Mouse (Mus musculus): ENCODE measurements around the gene Ces2c. TPM values are rescaled to one million over a fixed set of nuclear protein-coding genes. Genes with fewer than 3 reads are reported as not detected.
"Not testable (repeated sequence)": the region's sequence is repeated elsewhere in the genome, so short reads cannot be mapped to it uniquely, and the experiment has no call there.

The Ces2c gene
- polyA plus RNA-seq, 1 experiment from 2014 or later, result not detected

DNA sequence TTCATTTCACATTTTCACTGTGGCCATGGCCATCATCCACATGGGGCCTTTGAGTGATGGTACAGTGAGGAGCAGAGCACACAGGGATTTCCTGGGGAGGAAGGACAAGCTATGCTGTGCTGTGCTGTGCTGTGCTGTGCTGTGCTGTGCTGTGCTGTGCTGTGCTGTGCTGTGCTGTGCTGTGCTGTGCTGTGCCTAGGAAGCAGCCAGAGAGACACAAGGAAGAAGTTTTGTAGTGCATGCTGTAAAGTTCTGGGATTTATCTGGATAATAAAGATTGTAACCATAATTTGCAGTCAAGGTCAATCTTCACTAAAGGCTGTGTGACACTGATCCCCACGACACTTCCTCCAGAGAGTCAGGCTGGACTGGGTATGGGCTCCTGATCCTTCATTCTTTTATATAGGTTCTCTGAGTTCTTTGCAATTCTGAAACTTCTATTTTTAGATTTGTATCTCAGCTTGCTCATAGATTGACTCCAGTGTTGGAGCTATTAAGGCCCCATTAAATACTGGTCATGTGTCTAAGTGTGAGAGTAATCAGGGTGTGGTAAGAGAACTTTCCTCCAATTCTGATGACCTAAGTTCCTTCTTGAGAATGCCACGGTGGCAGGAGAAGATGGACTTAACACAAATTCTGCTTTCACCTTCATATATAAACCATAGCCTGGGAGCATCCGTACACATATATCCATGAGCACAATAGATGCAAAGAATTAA lies 5.3 kb upstream of the Ces2c start:
- Histone ChIP-seq H3K9ac (replicated peaks; ENCODE audit: low read length) (no peak overlapping the region), H3K4me2 (ENCODE audit: low read length) (no peak overlapping the region), H3K4me1 (ENCODE audit: control insufficient read depth, insufficient read depth, low read length) (no peaks in the 10 kb centered on the region), H3K4me3 (replicated peaks; ENCODE audit: low read depth, low read length) (no peak overlapping the region), H3K27ac (replicated peaks; ENCODE audit: low read depth, low read length) (no peak overlapping the region), H3K36me3 (ENCODE audit: control insufficient read depth, insufficient read depth, low read length) (no peaks in the 10 kb centered on the region), H3K27me3 (ENCODE audit: control insufficient read depth, insufficient read depth, low read length) (no peaks in the 10 kb centered on the region), H3K9me3 (ENCODE audit: control insufficient read depth, low read length) (no peaks in the 10 kb centered on the region)
- 83% methylated on average over 3 of the region's 3 CpGs for WGBS
- ATAC-seq (ENCODE audit: low FRiP score, low TSS enrichment) (no peak), DNase-seq (no peak)

DNA sequence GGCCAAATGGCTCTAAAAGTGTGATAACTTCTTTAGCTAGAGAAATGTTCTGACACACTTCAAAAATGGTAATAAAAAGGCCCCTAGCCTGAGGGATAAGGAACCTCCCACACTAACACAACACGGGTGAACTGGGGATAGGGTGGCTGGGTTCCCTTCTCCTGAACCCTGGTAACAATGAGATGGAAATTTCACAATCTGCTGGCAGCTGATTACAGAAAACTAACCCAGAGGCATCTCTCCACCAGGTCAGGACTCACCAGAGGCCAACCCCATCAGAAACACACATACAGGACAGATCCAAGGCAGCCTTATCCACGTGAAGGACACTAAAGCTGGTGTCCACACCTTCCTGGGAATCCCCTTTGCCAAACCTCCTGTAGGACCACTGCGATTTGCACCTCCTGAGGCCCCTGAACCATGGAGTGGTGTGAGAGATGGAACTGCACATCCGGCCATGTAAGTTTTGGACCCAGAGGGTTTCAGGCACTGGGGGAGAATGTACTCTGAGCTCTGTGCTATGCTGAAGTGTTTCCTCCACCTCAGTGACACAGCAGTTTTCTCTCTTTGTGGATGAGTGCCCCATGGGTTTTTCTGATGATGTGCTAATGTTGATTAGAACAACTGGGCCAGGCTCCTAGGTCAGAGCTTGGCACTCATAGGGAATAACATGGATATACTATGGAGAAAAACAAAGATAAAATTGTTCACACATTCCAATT lies 1.0 kb downstream of the Ces2c start:
- Histone ChIP-seq H3K4me1 (ENCODE audit: control insufficient read depth, insufficient read depth, low read length) (no peaks in the 10 kb centered on the region), H3K36me3 (ENCODE audit: control insufficient read depth, insufficient read depth, low read length) (no peaks in the 10 kb centered on the region), H3K4me3 (replicated peaks; ENCODE audit: low read depth, low read length) (no peak overlapping the region), H3K27me3 (ENCODE audit: control insufficient read depth, insufficient read depth, low read length) (no peaks in the 10 kb centered on the region), H3K4me2 (ENCODE audit: low read length) (no peak overlapping the region), H3K9ac (replicated peaks; ENCODE audit: low read length) (no peak overlapping the region), H3K27ac (replicated peaks; ENCODE audit: low read depth, low read length) (no peak overlapping the region), H3K9me3 (ENCODE audit: control insufficient read depth, low read length) (no peaks in the 10 kb centered on the region)
- 74% methylated on average over 4 of the region's 4 CpGs for WGBS
- no peak for ATAC-seq (ENCODE audit: low FRiP score, low TSS enrichment)
- DNase-seq, result no peak

GRCm38 (mm10) chr8:104866844-104867531 lies 20.1 kb downstream of the Ces2c start:
- DNase-seq; H3K9ac ChIP-seq (replicated peaks; ENCODE audit: low read length); H3K27me3 ChIP-seq (ENCODE audit: control insufficient read depth, insufficient read depth, low read length); H3K9me3 ChIP-seq (ENCODE audit: control insufficient read depth, low read length); H3K4me2 ChIP-seq (ENCODE audit: low read length); H3K4me1 ChIP-seq (ENCODE audit: control insufficient read depth, insufficient read depth, low read length); ATAC-seq (ENCODE audit: low FRiP score, low TSS enrichment); H3K36me3 ChIP-seq (ENCODE audit: control insufficient read depth, insufficient read depth, low read length); H3K4me3 ChIP-seq (replicated peaks; ENCODE audit: low read depth, low read length); H3K27ac ChIP-seq (replicated peaks; ENCODE audit: low read depth, low read length): not testable (repeated sequence)
- no CpG with 5 or more reads among the region's 4 CpGs for WGBS

- H3K9me3 ChIP-seq (ENCODE audit: control insufficient read depth, low read length); H3K27me3 ChIP-seq (ENCODE audit: control insufficient read depth, insufficient read depth, low read length); H3K9ac ChIP-seq (replicated peaks; ENCODE audit: low read length); DNase-seq; H3K4me3 ChIP-seq (replicated peaks; ENCODE audit: low read depth, low read length); ATAC-seq (ENCODE audit: low FRiP score, low TSS enrichment); H3K36me3 ChIP-seq (ENCODE audit: control insufficient read depth, insufficient read depth, low read length); H3K4me1 ChIP-seq (ENCODE audit: control insufficient read depth, insufficient read depth, low read length); H3K27ac ChIP-seq (replicated peaks; ENCODE audit: low read depth, low read length); H3K4me2 ChIP-seq (ENCODE audit: low read length): not testable (repeated sequence)
- WGBS, result no CpG with 5 or more reads among the region's 2 CpGs
Measured at GRCm38 (mm10) chr8:104868876-104869275, 22.0 kb downstream of the Ces2c start.

GRCm38 (mm10) chr8:104886223-104886926 lies 39.5 kb downstream of the Ces2c start:
- H3K27me3 ChIP-seq (ENCODE audit: control insufficient read depth, insufficient read depth, low read length); H3K9ac ChIP-seq (replicated peaks; ENCODE audit: low read length); H3K27ac ChIP-seq (replicated peaks; ENCODE audit: low read depth, low read length); H3K4me1 ChIP-seq (ENCODE audit: control insufficient read depth, insufficient read depth, low read length); H3K36me3 ChIP-seq (ENCODE audit: control insufficient read depth, insufficient read depth, low read length); H3K4me2 ChIP-seq (ENCODE audit: low read length); ATAC-seq (ENCODE audit: low FRiP score, low TSS enrichment); H3K9me3 ChIP-seq (ENCODE audit: control insufficient read depth, low read length); H3K4me3 ChIP-seq (replicated peaks; ENCODE audit: low read depth, low read length); DNase-seq: not testable (repeated sequence)
- WGBS, result no CpG with 5 or more reads among the region's 4 CpGs

DNA sequence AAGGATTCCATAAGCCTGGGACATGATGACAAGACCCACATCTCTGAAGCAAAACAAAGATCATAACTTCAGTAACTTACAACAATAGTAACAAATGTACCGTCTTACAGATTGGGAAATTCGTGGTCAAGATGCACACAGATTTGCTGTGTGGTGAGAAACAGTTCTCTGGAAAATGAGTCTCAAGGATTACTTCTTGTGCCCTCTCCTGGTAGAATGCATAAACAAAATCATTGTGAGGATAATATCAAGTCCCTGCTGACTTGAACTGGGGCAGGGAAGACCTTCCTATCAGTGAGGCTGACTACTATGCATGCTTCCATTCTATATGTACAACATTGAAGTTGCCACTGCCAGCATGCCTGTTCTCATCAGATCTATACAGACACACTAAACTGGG lies 54.9 kb downstream of the Ces2c start:
- no peaks in the 10 kb centered on the region for H3K36me3 ChIP-seq (ENCODE audit: control insufficient read depth, insufficient read depth, low read length)
- no peak overlapping the region for H3K4me2 ChIP-seq (ENCODE audit: low read length)
- ATAC-seq (ENCODE audit: low FRiP score, low TSS enrichment), result no peak
- H3K27ac ChIP-seq (replicated peaks; ENCODE audit: low read depth, low read length), result no peak overlapping the region
- WGBS, result 87% methylated on average over 2 of the region's 2 CpGs
- no peaks in the 10 kb centered on the region for H3K4me1 ChIP-seq (ENCODE audit: control insufficient read depth, insufficient read depth, low read length)
- DNase-seq, result no peak
- H3K4me3 ChIP-seq (replicated peaks; ENCODE audit: low read depth, low read length), result no peak overlapping the region
- no peak overlapping the region for H3K9ac ChIP-seq (replicated peaks; ENCODE audit: low read length)
- no peaks in the 10 kb centered on the region for H3K27me3 ChIP-seq (ENCODE audit: control insufficient read depth, insufficient read depth, low read length)
- H3K9me3 ChIP-seq (ENCODE audit: control insufficient read depth, low read length), result no peaks in the 10 kb centered on the region

Other genes starting within 250 kb of the Ces2c start
- gene Cdh16, start 222.7 kb upstream of the Ces2c start, polyA plus RNA-seq (2014; fragmentation: Nextera tagmentation; extraction: Ambion mirVana), result not detected in 2 replicates
- gene Rrad, start 215.7 kb upstream of the Ces2c start, polyA plus RNA-seq (2014; fragmentation: Nextera tagmentation; extraction: Ambion mirVana), result 2.5 and 3.6 TPM in 2 replicates
- 131 and 148 TPM in 2 replicates for gene Ciao2b, start 205.1 kb upstream of the Ces2c start, polyA plus RNA-seq (2014; fragmentation: Nextera tagmentation; extraction: Ambion mirVana)
- gene Ces2a, start 113.1 kb upstream of the Ces2c start, polyA plus RNA-seq (2014; fragmentation: Nextera tagmentation; extraction: Ambion mirVana), result not detected in 2 replicates
- 0.38 TPM in 1 of 2 replicates, not detected in the other for gene Ces2b, start 15.5 kb upstream of the Ces2c start, polyA plus RNA-seq (2014; fragmentation: Nextera tagmentation; extraction: Ambion mirVana)
- not detected in 2 replicates for gene Ces2e, start 79.2 kb downstream of the Ces2c start, polyA plus RNA-seq (2014; fragmentation: Nextera tagmentation; extraction: Ambion mirVana)
- gene Ces2f, start 100.3 kb downstream of the Ces2c start, polyA plus RNA-seq (2014; fragmentation: Nextera tagmentation; extraction: Ambion mirVana), result not detected in 2 replicates
- gene Ces2g, start 114.7 kb downstream of the Ces2c start, polyA plus RNA-seq (2014; fragmentation: Nextera tagmentation; extraction: Ambion mirVana), result not detected in 2 replicates
- not detected in 2 replicates for gene Ces2h, start 153.8 kb downstream of the Ces2c start, polyA plus RNA-seq (2014; fragmentation: Nextera tagmentation; extraction: Ambion mirVana)
- gene Ces3a, start 201.5 kb downstream of the Ces2c start, polyA plus RNA-seq (2014; fragmentation: Nextera tagmentation; extraction: Ambion mirVana), result not detected in 2 replicates
- not detected in 2 replicates for gene Ces3b, start 236.7 kb downstream of the Ces2c start, polyA plus RNA-seq (2014; fragmentation: Nextera tagmentation; extraction: Ambion mirVana)